Mouse (Mus musculus) forebrain, postnatal 0 days (tissue): Measurements from ENCODE around the gene Fat3. TPM values are rescaled to one million over a fixed set of nuclear protein-coding genes. Genes with fewer than 3 reads are reported as not detected.
A peak's percentile ranks its signal among the peaks of the same experiment; 100 is the strongest.

Experiments used
- ATAC-seq: fragments of 200-750 bp; cut with Nextera tagmentation; 2 replicates; pipeline ENCODE4 v1.8.0; 2017; ENCODE audit warnings: mild to moderate bottlenecking, moderate library complexity
- DNase-seq: peaks from one replicate; pipeline ENCODE4 v3.0.0-alpha.2; 2015
- H3K27ac ChIP-seq: fragments of 300-500 bp; sonication (generic); 2 replicates; pipeline ENCODE4 v1.5.1; 2014; ENCODE audit warnings: low read depth, mild to moderate bottlenecking, antibody characterized with exemption, low read length, moderate library complexity, mixed read lengths
- H3K27me3 ChIP-seq: fragments of 300-500 bp; sonication (generic); 2 replicates; pipeline ENCODE4 v1.6.1; 2014; ENCODE audit warnings: mild to moderate bottlenecking, low read length, mixed read lengths; ENCODE audit not compliant: insufficient read depth
- H3K36me3 ChIP-seq: fragments of 300-500 bp; sonication (generic); 2 replicates; pipeline ENCODE4 v1.6.1; 2014; ENCODE audit warnings: mild to moderate bottlenecking, moderate library complexity; ENCODE audit not compliant: insufficient read depth
- H3K4me1 ChIP-seq: fragments of 300-500 bp; sonication (generic); 2 replicates; pipeline ENCODE4 v1.6.1; 2014; ENCODE audit warnings: antibody characterized with exemption; ENCODE audit not compliant: insufficient read depth
- H3K4me2 ChIP-seq: fragments of 300-500 bp; sonication (generic); 2 replicates; pipeline ENCODE4 v1.6.1; 2014; ENCODE audit warnings: low read depth, mild to moderate bottlenecking, moderate library complexity
- H3K4me3 ChIP-seq: fragments of 300-500 bp; sonication (generic); 2 replicates; pipeline ENCODE4 v1.5.1; 2014; ENCODE audit warnings: low read depth, low read length, mixed read lengths
- H3K9ac ChIP-seq: fragments of 300-500 bp; sonication (generic); 2 replicates; pipeline ENCODE4 v1.6.1; 2014; ENCODE audit warnings: mild to moderate bottlenecking
- H3K9me3 ChIP-seq: fragments of 300-500 bp; sonication (generic); 2 replicates; pipeline ENCODE4 v1.6.1; 2016; ENCODE audit warnings: low read length
- CTCF ChIP-seq: sonication (generic); IDR thresholded peaks from 2 replicates; pipeline ENCODE4 v1.5.1; 2016; ENCODE audit warnings: antibody characterized with exemption, control low read depth, low read depth
- WGBS: fragments of 180-500 bp; shearing (Covaris S2); extraction: QIAGEN DNeasy Blood & Tissue Kit; methylation state at CpG from one replicate; pipeline ENCODE4 v1.1.7; 2014; 5-methylcytosine and 5-hydroxymethylcytosine counted together
- polyA plus RNA-seq: library from polyadenylated mRNA; unstranded; fragments of >200 nt; fragmentation: Nextera tagmentation; extraction: Ambion mirVana; gene quantifications from 2 replicates; pipeline ENCODE4 v1.2.1, GENCODE M21; 2015
- total RNA-seq: library from RNA; depleted of rRNA; stranded (reverse); fragments of >200 nt; gene quantifications from 2 replicates; pipeline ENCODE4 v1.2.3, GENCODE M21; 2014

Gene Fat3
- total and polyA plus RNA-seq, 2 experiments from 2014 or later = 5.6 to 50.4 TPM

GRCm38 (mm10) chr9:16501990-16502672, 1.0 kb upstream of the Fat3 start:
- Histone ChIP-seq H3K4me1 (0 out of 2 replicates have a peak, but pooled peaks cover 8% of the 10 kb centered on the region), H3K27me3 (no peaks in the 10 kb centered on the region), H3K4me3 (peak overlapping the region; percentile 81), H3K36me3 (no peaks in the 10 kb centered on the region), H3K4me2 (peak overlapping the region; percentile 83), H3K9ac (peak overlapping the region; percentile 64), H3K9me3 (no peaks in the 10 kb centered on the region), H3K27ac (peak overlapping the region; percentile 84)
- 3% methylated on average over 43 of the region's 52 CpGs for WGBS
- peak; percentile 88 for DNase-seq
- TF ChIP-seq CTCF = peak; percentile 66
- ATAC-seq = peak; percentile 90

GRCm38 (mm10) chr9:16500382-16501185, 501 bp downstream of the Fat3 start:
- peak overlapping the region; percentile 64 for H3K9ac ChIP-seq
- H3K4me3 ChIP-seq = peak overlapping the region; percentile 81
- under 1% methylated on average over 41 of the region's 41 CpGs for WGBS
- H3K9me3 ChIP-seq = no peaks in the 10 kb centered on the region
- H3K27me3 ChIP-seq = no peaks in the 10 kb centered on the region
- H3K36me3 ChIP-seq = no peaks in the 10 kb centered on the region
- ATAC-seq (peak; percentile 17), DNase-seq (no peak)
- peak; percentile 29 for TF ChIP-seq CTCF
- H3K4me2 ChIP-seq = peak overlapping the region; percentile 83
- peak overlapping the region; percentile 84 for H3K27ac ChIP-seq
- 0 out of 2 replicates have a peak, but pooled peaks cover 8% of the 10 kb centered on the region for H3K4me1 ChIP-seq

DNA sequence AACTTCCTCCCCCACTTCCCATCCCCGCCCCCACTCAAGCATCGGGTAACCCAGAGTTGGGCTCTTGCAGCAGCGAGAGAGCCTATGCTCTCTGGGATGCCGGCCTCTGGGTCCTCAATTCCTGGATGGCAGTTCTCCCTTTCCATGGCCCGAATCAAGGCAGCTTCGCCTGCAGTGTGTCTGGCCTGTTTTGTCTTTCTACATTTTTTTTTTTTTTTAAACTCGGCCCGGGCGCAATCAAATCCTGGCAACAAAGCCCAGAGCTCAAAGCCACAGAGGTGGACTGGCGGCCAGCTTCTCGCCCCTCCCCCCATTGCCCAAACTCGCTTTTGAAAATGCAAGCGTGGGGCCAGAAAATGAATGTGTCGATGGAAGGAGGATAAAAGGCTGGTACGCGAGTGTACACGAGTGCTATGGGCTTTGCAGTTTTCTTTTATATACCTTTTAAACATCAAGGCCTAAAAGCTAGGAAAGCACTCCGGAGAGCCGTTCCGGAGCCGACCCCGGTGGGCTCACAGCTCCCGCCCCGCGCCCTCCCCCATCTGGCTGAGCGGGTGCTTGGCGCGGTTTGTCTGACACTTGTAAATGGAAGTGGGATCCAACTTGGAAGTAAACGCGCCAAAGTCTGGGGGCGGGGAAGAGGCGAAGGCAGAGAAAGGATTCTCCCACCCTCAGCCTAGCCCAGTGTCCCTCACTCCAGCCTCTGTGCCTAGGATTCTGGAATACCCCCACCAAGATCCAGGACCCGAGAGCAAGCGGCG, 1.3 kb downstream of the Fat3 start:
- ATAC-seq (peak; percentile 51), DNase-seq (peak; percentile 85)
- Histone ChIP-seq H3K4me3 (peak overlapping the region; percentile 81), H3K4me2 (peak overlapping the region; percentile 83), H3K9me3 (no peaks in the 10 kb centered on the region), H3K27ac (peak overlapping the region; percentile 84), H3K36me3 (no peaks in the 10 kb centered on the region), H3K27me3 (no peaks in the 10 kb centered on the region), H3K9ac (peak overlapping the region; percentile 64), H3K4me1 (0 out of 2 replicates have a peak, but pooled peaks cover 8% of the 10 kb centered on the region)
- WGBS = 1% methylated on average over 35 of the region's 35 CpGs
- TF ChIP-seq CTCF = no peak

GRCm38 (mm10) chr9:16498876-16499275, 2.2 kb downstream of the Fat3 start:
- no peaks in the 10 kb centered on the region for H3K27me3 ChIP-seq
- no peak for TF ChIP-seq CTCF
- 2% methylated on average over 4 of the region's 4 CpGs for WGBS
- DNase-seq (peak; percentile 40), ATAC-seq (no peak)
- peak overlapping the region; percentile 64; the same call in 1 of the 2 replicates for H3K9ac ChIP-seq
- H3K4me2 ChIP-seq = peak overlapping the region; percentile 83
- H3K9me3 ChIP-seq = no peaks in the 10 kb centered on the region
- H3K4me1 ChIP-seq = 0 out of 2 replicates have a peak, but pooled peaks cover 8% of the 10 kb centered on the region
- H3K27ac ChIP-seq = peak overlapping the region; percentile 84; the same call in 1 of the 2 replicates
- peak overlapping the region; percentile 81 for H3K4me3 ChIP-seq
- no peaks in the 10 kb centered on the region for H3K36me3 ChIP-seq

DNA sequence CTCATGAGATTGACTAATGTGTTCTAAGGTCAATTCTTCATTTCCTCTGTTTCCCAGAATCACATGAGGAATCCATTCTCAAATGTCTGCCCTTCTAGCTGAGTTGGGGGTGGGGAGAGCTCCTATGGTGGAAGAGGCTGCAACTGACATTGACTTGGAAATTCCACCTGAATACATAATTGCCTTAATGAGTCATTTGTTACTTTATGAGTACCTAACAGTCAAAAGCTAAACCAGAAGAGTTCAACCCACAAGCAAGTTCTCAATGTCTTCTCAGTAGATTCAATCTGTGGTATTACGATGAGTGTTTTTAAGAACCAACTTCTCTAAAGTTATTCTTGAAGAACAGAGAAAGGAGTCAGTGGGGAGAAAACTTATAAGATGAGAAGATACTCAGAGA, 3.7 kb downstream of the Fat3 start:
- 0 out of 2 replicates have a peak, but pooled peaks cover 8% of the 10 kb centered on the region for H3K4me1 ChIP-seq
- H3K9me3 ChIP-seq = no peaks in the 10 kb centered on the region
- no peak overlapping the region for H3K4me2 ChIP-seq
- no peak for TF ChIP-seq CTCF
- H3K36me3 ChIP-seq = no peaks in the 10 kb centered on the region
- ATAC-seq (no peak), DNase-seq (no peak)
- H3K4me3 ChIP-seq = no peak overlapping the region
- no peaks in the 10 kb centered on the region for H3K27me3 ChIP-seq
- 96% methylated on average over 1 of the region's 1 CpGs for WGBS
- no peak overlapping the region for H3K9ac ChIP-seq
- H3K27ac ChIP-seq = no peak overlapping the region

- ATAC-seq (no peak), DNase-seq (no peak)
- Histone ChIP-seq H3K4me3 (no peak overlapping the region), H3K9me3 (no peaks in the 10 kb centered on the region), H3K4me2 (no peak overlapping the region), H3K27ac (no peak overlapping the region), H3K36me3 (no peaks in the 10 kb centered on the region), H3K27me3 (no peaks in the 10 kb centered on the region), H3K4me1 (0 out of 2 replicates have a peak, but pooled peaks cover 8% of the 10 kb centered on the region), H3K9ac (no peak overlapping the region)
- 74% methylated on average over 3 of the region's 3 CpGs for WGBS
- no peak for TF ChIP-seq CTCF
Observed at GRCm38 (mm10) chr9:16496331-16496730, 4.8 kb downstream of the Fat3 start.
